Mouse (Mus musculus) mouse trophoblast stem cell (cell line): Measurements from ENCODE around the gene Lhfpl5.

ENCODE experiments used
- in situ Hi-C, 2 experiments: fragments of 300-500 bp; cut with MseI, MboI; formaldehyde crosslinking; loops; 2 replicates in 1 of 2; 3 replicates in 1 of 2; pipeline ENCODE4 v1.15.1; 2025

Lhfpl5 gene

GRCm38 (mm10) chr17:28572521-28572920, 2.9 kb upstream of the Lhfpl5 start:
- in situ Hi-C loops = no loop called here

- in situ Hi-C loops = no loop called here
These were observed 2.5 kb upstream of the Lhfpl5 start for GRCm38 (mm10) chr17:28572941-28573340.

DNA sequence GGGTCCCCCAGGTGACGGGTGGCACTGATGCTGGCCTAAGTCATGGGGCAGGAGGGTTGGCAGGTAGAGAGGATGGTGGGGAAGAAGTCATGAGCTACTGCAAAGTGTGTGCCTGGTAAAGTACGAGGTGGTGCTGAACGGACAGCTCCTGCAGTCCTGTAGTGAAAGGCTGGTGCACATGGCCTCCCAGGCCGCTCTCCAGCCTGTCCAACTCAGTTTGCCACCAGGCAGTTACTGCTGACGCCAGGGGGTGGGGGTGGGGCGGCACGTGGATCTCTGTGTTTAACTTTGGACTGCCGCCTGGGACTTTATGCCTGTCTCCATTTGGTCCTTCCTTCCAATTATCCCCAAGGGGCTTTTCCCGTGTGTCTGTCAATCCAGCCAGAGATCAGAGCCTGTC, 5.0 kb downstream of the Lhfpl5 start:
- in situ Hi-C loops = no loop called here

- in situ Hi-C loops = no loop called here
These were observed 5.6 kb downstream of the Lhfpl5 start for GRCm38 (mm10) chr17:28581056-28581455.

- in situ Hi-C loops = no loop called here
These were observed 11.1 kb downstream of the Lhfpl5 start for GRCm38 (mm10) chr17:28586509-28586908.

DNA sequence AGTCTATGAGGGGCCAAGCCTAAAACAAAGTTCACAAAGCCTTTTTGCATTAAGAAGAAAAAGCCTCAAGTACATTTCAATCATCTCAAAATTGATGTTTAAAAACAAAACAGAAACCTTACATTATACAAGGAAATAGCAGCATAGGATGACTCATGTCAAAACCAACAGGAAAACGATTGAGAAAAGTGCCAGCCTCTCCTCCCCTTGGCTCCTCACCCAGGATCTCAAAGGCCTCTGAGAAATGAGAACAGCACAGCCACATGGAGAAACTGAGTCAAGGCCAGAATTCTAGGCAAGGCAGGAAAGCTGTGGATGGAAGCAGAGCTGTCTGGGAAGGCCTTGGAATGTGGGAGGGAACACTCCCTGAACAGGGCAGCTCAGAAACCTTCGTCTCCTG, 13.2 kb downstream of the Lhfpl5 start:
- in situ Hi-C loops = no loop called here

GRCm38 (mm10) chr17:28590596-28590995, 15.2 kb downstream of the Lhfpl5 start:
- in situ Hi-C loops = no loop called here

DNA sequence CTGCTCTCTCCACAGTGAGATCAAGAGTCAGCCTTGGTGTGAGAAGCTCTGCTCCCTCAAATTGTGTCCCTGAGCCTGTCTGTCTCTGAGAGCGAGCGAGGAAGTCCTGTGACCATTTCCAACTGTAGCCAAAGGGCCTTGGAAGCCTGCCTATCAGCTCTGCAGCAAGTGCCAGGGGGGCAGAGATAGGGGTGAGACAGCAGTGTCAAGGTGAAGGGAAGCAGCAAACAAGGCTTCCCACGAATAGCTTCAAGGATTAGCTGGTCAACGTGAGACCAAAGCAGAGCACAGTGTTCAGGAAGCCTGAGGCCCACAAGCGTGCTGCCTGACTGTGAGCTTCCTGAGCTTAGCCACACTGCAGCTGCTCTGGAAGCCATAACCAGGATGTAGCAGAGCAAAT, 16.0 kb downstream of the Lhfpl5 start:
- in situ Hi-C loops = no loop called here

DNA sequence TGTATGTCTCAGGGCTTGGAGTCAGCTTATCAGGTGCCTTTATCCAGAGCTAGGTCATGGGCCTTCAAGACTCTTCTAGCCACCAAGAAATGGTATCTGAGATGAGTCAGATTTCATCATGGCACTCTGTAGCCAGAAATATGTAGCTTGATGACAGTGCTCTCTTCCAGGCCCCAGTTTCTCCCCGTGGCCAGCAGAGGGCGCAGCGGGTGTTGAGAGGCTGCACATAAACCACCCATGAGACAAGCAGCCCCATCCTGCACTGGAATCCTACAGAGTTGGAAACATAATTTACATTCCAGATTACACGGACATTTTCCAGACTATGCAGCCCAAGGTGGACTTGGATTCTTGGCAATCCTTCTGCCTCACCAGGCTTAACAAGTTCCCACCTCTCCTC, 17.6 kb downstream of the Lhfpl5 start:
- in situ Hi-C loops = no loop called here

- in situ Hi-C loops = no loop called here
These were observed 18.5 kb downstream of the Lhfpl5 start for GRCm38 (mm10) chr17:28593965-28594364.

- in situ Hi-C loops = no loop called here
These were observed 25.3 kb downstream of the Lhfpl5 start for GRCm38 (mm10) chr17:28600780-28601179.

GRCm38 (mm10) chr17:28601557-28602250, 26.3 kb downstream of the Lhfpl5 start:
- in situ Hi-C loops = no loop called here

GRCm38 (mm10) chr17:28609543-28609942, 34.1 kb downstream of the Lhfpl5 start:
- in situ Hi-C loops = no loop called here

- in situ Hi-C loops = no loop called here
These were observed 37.2 kb downstream of the Lhfpl5 start for GRCm38 (mm10) chr17:28612603-28613002.

- in situ Hi-C loops = no loop called here
These were observed 37.7 kb downstream of the Lhfpl5 start for GRCm38 (mm10) chr17:28613096-28613495.

DNA sequence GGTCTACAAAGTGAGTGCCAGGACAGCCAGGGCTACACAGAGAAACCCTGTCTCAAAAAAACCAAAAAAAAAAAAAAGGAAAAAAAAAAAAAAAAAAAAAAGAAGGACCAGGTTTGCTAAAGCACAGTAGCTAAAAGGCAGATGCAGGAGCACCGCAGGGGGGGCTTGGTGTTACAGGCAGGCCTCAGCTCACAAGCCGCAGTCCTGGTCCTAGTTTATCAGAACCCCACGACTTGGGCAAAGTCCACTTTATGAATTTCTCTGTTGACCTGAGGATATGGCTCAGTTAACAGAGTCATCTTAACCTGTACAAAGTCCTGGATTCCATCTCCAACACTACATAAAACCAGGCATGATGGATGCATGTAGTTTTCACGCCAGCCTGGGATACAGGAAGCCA, 39.9 kb downstream of the Lhfpl5 start:
- in situ Hi-C loops = no loop called here

DNA sequence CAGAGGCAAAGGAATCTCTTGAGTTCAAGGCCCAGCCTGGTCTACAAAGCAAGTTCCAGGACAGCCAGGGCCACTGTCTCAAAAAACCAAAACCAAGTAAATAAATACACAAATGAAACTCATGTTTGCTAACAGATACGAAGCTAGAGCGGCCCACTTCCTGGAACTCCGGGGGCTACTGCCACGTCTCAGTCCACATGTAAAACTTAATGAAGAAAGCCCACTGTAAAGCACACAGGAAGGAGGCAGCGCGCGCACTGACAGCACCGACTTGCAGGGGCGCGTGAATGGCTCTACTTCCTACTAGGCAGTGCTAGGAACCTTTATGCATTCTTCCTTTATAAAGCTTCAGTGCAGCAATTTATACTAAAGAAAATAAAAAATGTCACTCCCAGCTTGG, 42.2 kb downstream of the Lhfpl5 start:
- in situ Hi-C loops = no loop called here

GRCm38 (mm10) chr17:28618124-28618523, 42.7 kb downstream of the Lhfpl5 start:
- in situ Hi-C loops = no loop called here

- in situ Hi-C loops = no loop called here
These were observed 43.3 kb downstream of the Lhfpl5 start for GRCm38 (mm10) chr17:28618775-28619174.

DNA sequence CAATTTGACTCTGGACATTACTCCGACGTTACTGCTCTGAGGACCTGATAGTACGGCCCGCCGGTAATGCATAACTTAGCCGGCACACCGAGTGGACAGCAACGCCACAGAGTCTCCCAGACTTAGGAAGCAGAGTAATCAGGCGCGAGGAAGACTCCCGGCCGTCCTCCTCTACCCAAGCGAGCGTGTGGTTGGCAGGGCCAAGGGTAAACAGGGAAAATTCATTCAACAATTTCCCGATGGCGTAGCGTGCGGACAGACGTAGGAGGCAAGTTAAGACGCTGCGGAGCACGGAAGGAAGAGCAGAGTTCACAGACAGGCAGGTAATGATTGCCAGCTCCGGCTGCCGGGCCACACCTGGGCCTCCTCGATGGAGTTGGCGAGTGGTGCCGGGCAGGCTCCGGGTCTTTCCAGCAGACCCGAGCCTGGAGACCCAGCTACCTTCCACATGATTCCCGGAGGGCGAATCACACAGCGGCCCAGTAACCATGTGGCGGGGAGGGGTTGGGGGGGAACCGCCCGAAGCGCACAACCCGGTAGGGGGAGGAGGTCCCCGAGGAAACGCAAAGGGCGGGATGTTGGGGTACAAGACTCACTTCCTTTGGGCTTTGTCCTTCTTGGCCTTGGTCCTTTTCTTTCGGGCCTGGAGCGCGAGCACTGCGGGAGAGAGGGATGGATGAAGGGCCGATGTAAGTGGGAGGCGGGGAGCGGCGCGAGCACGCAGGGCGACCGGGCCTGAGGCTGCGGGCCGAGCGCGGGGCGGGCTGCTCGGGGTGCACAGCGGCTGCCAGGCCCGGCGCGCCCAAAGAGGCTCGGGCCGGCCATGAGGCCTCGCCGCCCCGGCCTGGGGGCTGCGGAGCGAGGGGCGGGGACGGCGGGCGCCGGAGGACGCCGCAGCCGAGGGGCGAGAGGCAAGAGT, 46.2 kb downstream of the Lhfpl5 start:
- in situ Hi-C loops = no loop called here

DNA sequence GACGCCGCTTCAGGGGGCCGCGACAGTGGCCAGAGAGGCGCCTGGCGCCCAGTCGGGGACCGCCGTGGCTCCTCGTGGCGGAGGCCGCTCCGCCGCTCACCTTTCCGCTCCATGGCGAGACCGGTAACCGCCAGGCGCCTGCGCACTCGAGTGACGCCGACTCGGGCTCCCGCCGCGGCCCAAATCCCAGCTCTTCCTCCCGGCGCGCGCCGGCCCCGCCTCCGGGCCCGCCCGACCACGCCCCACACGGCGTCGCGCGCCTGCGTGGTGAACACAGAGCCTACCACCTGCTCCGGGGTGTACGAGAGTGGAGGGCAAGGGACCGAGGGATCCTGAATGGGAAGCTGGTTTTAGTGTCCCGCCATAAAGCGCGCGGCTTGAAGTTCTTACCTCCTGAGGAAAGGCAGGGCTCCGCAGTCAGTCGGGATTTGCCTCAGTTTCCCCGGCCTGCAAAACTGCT, 46.9 kb downstream of the Lhfpl5 start, which contains the start of gene Srpk1:
Srpk1 (minus strand) TSS at position 410 of the 460 bp plus-strand sequence.
- in situ Hi-C loops = no loop called here

DNA sequence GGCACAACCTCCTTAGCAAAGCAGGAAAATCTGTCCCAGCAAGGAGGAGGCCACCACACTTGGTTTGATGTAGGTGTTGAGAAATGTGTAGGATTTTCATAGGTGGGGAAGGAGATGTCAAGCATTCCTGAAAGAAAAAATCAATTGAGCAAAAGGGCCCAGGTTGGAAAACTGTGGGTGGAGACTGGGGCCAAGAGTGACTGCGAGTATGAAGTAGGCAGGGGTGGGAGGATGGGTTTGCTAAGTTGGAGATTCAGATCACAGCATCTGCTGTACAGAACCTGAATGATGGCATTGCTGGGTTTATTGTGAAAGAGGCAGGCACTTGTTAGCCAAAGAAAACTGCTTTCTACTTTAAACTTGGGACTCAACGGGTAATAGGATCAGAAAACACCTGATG, 49.4 kb downstream of the Lhfpl5 start:
- in situ Hi-C loops = no loop called here

GRCm38 (mm10) chr17:28625327-28625726, 49.9 kb downstream of the Lhfpl5 start:
- in situ Hi-C loops = no loop called here
